Mouse (Mus musculus) midbrain, embryonic 14.5 days (tissue): ENCODE results near the gene Rdh8. TPM values are rescaled to one million over a fixed set of nuclear protein-coding genes. Genes with fewer than 3 reads are reported as not detected.

Source experiments
- ATAC-seq: fragments of 200-750 bp; cut with Nextera tagmentation; 2 replicates; pipeline ENCODE4 v1.8.0; 2017; ENCODE audit warnings: moderate number of reproducible peaks, moderate library complexity; ENCODE audit not compliant: low FRiP score, low TSS enrichment
- DNase-seq: peaks from one replicate; pipeline ENCODE4 v3.0.0-alpha.2; 2015
- H3K27ac ChIP-seq: fragments of 300-500 bp; sonication (generic); replicated peaks from 2 replicates; pipeline ENCODE4 v1.5.1; 2014; ENCODE audit warnings: mild to moderate bottlenecking, low read depth, low read length, moderate library complexity
- H3K27me3 ChIP-seq: fragments of 300-500 bp; sonication (generic); 2 replicates; pipeline ENCODE4 v1.6.1; 2014; ENCODE audit warnings: low read length, control low read depth, mixed read lengths; ENCODE audit not compliant: control insufficient read depth, insufficient read depth
- H3K36me3 ChIP-seq: fragments of 300-500 bp; sonication (generic); 2 replicates; pipeline ENCODE4 v1.6.1; 2014; ENCODE audit warnings: low read length, control low read depth; ENCODE audit not compliant: control insufficient read depth, insufficient read depth
- H3K4me1 ChIP-seq: fragments of 300-500 bp; sonication (generic); 2 replicates; pipeline ENCODE4 v1.6.1; 2014; ENCODE audit warnings: mild to moderate bottlenecking, antibody characterized with exemption, low read length, control low read depth; ENCODE audit not compliant: control insufficient read depth, insufficient read depth
- H3K4me2 ChIP-seq: fragments of 300-500 bp; sonication (generic); 2 replicates; pipeline ENCODE4 v1.6.1; 2014; ENCODE audit warnings: mild to moderate bottlenecking, low read length, moderate library complexity
- H3K4me3 ChIP-seq: fragments of 300-500 bp; sonication (generic); replicated peaks from 2 replicates; pipeline ENCODE4 v1.5.1; 2014; ENCODE audit warnings: low read depth, low read length
- H3K9ac ChIP-seq: fragments of 300-500 bp; sonication (generic); replicated peaks from 2 replicates; pipeline ENCODE4 v1.6.1; 2014; ENCODE audit warnings: mild to moderate bottlenecking, low read length, moderate library complexity
- H3K9me3 ChIP-seq: fragments of 300-500 bp; sonication (generic); 2 replicates; pipeline ENCODE4 v1.6.1; 2016; ENCODE audit warnings: low read length, control low read depth, mixed read lengths; ENCODE audit not compliant: control insufficient read depth
- WGBS: fragments of 180-500 bp; shearing (Covaris S2); extraction: QIAGEN DNeasy Blood & Tissue Kit; methylation state at CpG from one replicate; pipeline ENCODE4 v1.1.7; 2014; 5-methylcytosine and 5-hydroxymethylcytosine counted together
- polyA plus RNA-seq: library from polyadenylated mRNA; unstranded; fragments of >200 nt; fragmentation: Nextera tagmentation; extraction: Ambion mirVana; gene quantifications from 2 replicates; pipeline ENCODE4 v1.2.1, GENCODE M21; 2014

Rdh8 gene
- polyA plus RNA-seq, 1 experiment from 2014 or later: not detected

DNA sequence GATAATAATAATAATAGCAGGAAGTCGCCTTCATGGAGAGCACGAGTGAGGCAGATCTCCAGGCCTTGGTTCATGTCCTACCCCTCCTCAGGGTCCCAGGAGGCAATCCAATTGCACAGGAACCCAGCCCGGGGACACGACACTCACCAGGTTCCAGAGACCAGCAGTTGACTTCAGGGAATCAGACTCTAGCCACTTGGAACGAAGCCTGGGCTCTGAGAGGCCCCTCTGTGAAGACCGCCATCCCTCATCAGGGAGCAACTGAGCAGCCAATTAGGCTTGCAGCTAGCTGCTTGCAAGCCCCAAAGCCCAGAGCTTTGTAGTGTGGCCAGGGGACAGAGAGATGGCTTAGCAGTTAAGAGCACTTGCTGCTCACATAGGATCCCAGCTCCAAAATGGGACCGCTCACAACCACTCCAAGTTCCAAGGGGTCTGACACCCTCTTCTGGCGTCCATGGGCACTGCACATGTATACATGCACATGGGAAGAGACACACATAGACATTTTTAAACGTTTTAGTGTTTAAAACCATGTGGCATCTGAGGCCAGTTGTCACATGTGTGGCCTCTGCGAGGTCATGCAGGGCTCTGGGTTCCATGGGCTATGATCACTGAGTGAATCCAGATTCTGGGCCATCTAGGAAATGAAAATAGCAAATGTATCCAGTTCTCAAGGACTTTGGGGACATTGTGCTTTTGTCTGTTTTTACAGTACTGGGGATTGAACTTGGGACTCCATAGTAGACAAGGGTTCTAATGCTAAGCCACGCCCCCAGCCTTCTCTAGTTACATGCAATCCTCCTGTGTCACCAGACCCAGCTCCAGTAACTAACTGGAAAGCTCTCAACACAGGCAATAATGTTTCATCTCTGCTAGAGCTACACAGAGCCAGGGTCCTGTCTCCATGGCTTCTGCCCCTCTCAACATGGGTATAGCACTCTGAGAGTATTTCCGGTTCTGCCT, 52.2 kb downstream of the Rdh8 start:
- no peaks in the 10 kb centered on the region for H3K9me3 ChIP-seq
- H3K4me2 ChIP-seq: no peak overlapping the region
- no peak overlapping the region for H3K27ac ChIP-seq
- ATAC-seq: no peak
- no peak overlapping the region for H3K4me3 ChIP-seq
- H3K36me3 ChIP-seq: no peaks in the 10 kb centered on the region
- H3K27me3 ChIP-seq: peaks cover 25% of the 10 kb centered on the region
- DNase-seq: no peak
- 74% methylated on average over 12 of the region's 12 CpGs for WGBS
- no peaks in the 10 kb centered on the region for H3K4me1 ChIP-seq
- H3K9ac ChIP-seq: no peak overlapping the region

DNA sequence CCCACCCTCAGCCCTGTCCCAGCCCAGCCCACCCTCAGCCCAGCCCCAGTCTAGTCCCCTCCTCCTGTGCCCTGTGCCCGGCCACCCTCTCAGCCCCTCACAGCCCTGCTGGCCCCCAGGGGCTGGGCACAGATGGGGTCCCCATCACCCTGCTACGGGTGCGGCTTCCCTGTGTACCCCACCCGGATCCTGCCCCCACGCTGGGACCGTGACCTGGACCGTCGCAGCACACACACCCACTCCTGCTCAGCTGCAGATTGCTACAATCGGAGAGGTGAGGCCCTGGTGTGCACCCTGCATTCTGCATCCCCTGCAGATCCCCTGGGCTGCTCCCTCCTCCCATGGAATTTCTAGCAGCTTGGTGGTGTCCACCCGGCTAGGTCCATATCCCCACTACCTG, 54.7 kb downstream of the Rdh8 start:
- no peak overlapping the region for H3K4me2 ChIP-seq
- DNase-seq (no peak), ATAC-seq (no peak)
- H3K4me1 ChIP-seq: peaks cover 3% of the 10 kb centered on the region; the same call in 1 of the 2 replicates
- H3K27ac ChIP-seq: no peak overlapping the region
- no peaks in the 10 kb centered on the region for H3K36me3 ChIP-seq
- no peak overlapping the region for H3K9ac ChIP-seq
- 92% methylated on average over 7 of the region's 10 CpGs for whole genome bisulfite sequencing
- peaks cover 25% of the 10 kb centered on the region for H3K27me3 ChIP-seq
- no peak overlapping the region for H3K4me3 ChIP-seq
- H3K9me3 ChIP-seq: no peaks in the 10 kb centered on the region

DNA sequence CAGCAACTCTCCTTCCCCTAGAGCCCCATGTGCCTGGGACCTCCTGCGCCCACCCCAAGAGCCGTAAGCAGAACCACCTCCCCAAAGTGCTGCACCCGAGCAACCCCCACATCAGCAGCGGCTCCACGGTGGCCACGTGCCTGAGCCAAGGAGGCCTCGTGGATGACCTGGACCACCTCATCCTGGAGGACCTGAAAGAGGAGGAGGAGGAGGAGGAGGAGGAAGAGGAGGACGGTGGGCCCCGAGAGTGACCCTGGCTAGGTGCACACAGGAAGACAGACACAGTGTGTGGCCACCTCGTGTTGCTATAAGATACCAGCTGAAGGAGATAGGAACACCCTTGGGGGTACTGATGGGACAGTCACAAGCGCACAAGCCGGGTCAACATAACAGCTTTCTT, 55.2 kb downstream of the Rdh8 start:
- Histone ChIP-seq H3K9me3 (no peaks in the 10 kb centered on the region), H3K4me1 (peaks cover 3% of the 10 kb centered on the region; the same call in 1 of the 2 replicates), H3K36me3 (no peaks in the 10 kb centered on the region), H3K4me2 (no peak overlapping the region), H3K4me3 (no peak overlapping the region), H3K9ac (no peak overlapping the region), H3K27ac (no peak overlapping the region), H3K27me3 (peaks cover 21% of the 10 kb centered on the region)
- 87% methylated on average over 12 of the region's 12 CpGs for WGBS
- DNase-seq: no peak
- no peak for ATAC-seq

DNA sequence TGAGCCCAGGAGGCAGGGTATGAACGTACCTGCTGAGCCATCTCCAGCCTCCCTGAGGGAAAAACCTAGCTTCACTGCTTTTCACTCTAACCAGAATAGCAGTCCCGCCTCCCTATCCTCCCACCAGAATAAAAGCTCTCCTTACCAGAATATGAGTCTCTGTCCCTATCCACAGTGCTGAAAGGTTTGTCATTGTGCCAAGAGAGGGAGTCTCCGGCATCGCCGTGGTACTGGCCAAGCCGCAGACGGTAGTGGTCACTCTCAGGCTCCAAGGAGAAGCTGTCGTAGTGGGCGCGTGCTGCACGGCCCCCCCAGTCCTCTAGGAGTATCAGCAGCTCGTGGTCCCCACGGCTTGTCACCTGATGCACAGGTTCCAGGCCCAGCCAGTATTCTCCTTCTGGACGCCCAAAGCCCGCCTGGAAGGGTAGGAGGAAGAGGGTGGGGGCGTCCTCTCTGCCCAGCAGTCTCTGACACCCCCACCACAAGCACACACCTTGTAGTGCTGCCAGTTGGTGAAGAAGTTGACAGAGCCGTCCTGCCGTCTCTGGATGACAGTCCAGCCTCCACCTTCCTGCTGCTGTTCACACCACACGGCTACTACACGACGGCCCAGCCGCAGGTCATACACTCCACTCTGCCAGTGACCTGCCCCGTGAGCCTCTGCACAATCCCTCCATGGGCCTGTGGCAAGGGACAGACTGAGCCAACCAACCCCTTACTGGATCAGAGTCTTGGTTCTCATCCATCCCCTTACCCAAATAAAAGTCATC, 56.9 kb downstream of the Rdh8 start:
- Histone ChIP-seq H3K9ac (no peak overlapping the region), H3K4me2 (no peak overlapping the region), H3K4me1 (peaks cover 3% of the 10 kb centered on the region; the same call in 1 of the 2 replicates), H3K27me3 (peaks cover 4% of the 10 kb centered on the region; the same call in 1 of the 2 replicates), H3K9me3 (no peaks in the 10 kb centered on the region), H3K27ac (no peak overlapping the region), H3K4me3 (no peak overlapping the region), H3K36me3 (no peaks in the 10 kb centered on the region)
- no peak for DNase-seq
- ATAC-seq: no peak
- WGBS: 69% methylated on average over 23 of the region's 23 CpGs

Other genes with a start within 250 kb of the Rdh8 start
- gene Zfp846, start 237.2 kb upstream of the Rdh8 start, polyA plus RNA-seq: 55.9 and 56.0 TPM in 2 replicates
- 444 and 552 TPM in 2 replicates for gene Ubl5, start 175.6 kb upstream of the Rdh8 start, polyA plus RNA-seq
- 12.1 and 20.8 TPM in 2 replicates for gene Fbxl12, start 173.7 kb upstream of the Rdh8 start, polyA plus RNA-seq
- 56.7 and 68.6 TPM in 2 replicates for gene Pin1, start 166.4 kb upstream of the Rdh8 start, polyA plus RNA-seq
- gene Olfm2, start 72.2 kb upstream of the Rdh8 start, polyA plus RNA-seq: 143 and 173 TPM in 2 replicates
- gene Col5a3, start 3.4 kb upstream of the Rdh8 start, polyA plus RNA-seq: 0.45 and 0.66 TPM in 2 replicates
- gene A230050P20Rik, start 50.1 kb downstream of the Rdh8 start, polyA plus RNA-seq: 1.3 and 1.9 TPM in 2 replicates
- gene Angptl6, start 61.2 kb downstream of the Rdh8 start, polyA plus RNA-seq: 11.1 and 14.4 TPM in 2 replicates
- gene Ppan, start 69.7 kb downstream of the Rdh8 start, polyA plus RNA-seq: 39.8 and 43.9 TPM in 2 replicates
- gene Eif3g, start 80.1 kb downstream of the Rdh8 start, polyA plus RNA-seq: 231 and 234 TPM in 2 replicates
- gene Dnmt1, start 141.4 kb downstream of the Rdh8 start, polyA plus RNA-seq: 51.1 and 51.5 TPM in 2 replicates
- 4.1 and 10.8 TPM in 2 replicates for gene S1pr2, start 158.3 kb downstream of the Rdh8 start, polyA plus RNA-seq
- gene Mrpl4, start 184.2 kb downstream of the Rdh8 start, polyA plus RNA-seq: 98.6 and 112 TPM in 2 replicates
- 1.7 and 4.1 TPM in 2 replicates for gene Icam1, start 197.5 kb downstream of the Rdh8 start, polyA plus RNA-seq
- not detected in 2 replicates for gene Icam4, start 210.9 kb downstream of the Rdh8 start, polyA plus RNA-seq
- gene Icam5, start 213.6 kb downstream of the Rdh8 start, polyA plus RNA-seq: 0.71 and 1.0 TPM in 2 replicates
- gene Zglp1, start 248.6 kb downstream of the Rdh8 start, polyA plus RNA-seq: 1.5 and 1.6 TPM in 2 replicates